Mouse (Mus musculus): ENCODE results near the gene Mybphl. TPM values are rescaled to one million over a fixed set of nuclear protein-coding genes. Genes with fewer than 3 reads are reported as not detected.

Gene Mybphl
- total RNA-seq (2021), result not detected
- long read RNA-seq, experiment 1, result 0 reads
- long read RNA-seq, experiment 2, result 0 reads

GRCm38 (mm10) chr3:108364270-108364995, at the start of gene Mybphl:
Gene Mybphl (plus strand): TSS chr3:108364911.
- no peak for DNase-seq (ENCODE audit: low spot score)

- no peak for DNase-seq (ENCODE audit: low spot score)
These were observed 46.2 kb upstream of the Mybphl start for GRCm38 (mm10) chr3:108318517-108318916.

GRCm38 (mm10) chr3:108321671-108322070, 43.0 kb upstream of the Mybphl start:
- DNase-seq (ENCODE audit: low spot score), result no peak

- no peak for DNase-seq (ENCODE audit: low spot score)
These were observed 42.6 kb upstream of the Mybphl start for GRCm38 (mm10) chr3:108322136-108322535.

GRCm38 (mm10) chr3:108322962-108323361, 41.7 kb upstream of the Mybphl start:
- peak; percentile 83 for DNase-seq (ENCODE audit: low spot score)

GRCm38 (mm10) chr3:108324837-108325236, 39.9 kb upstream of the Mybphl start:
- DNase-seq (ENCODE audit: low spot score), result no peak

- DNase-seq (ENCODE audit: low spot score), result peak; percentile 60
These were observed 39.2 kb upstream of the Mybphl start for GRCm38 (mm10) chr3:108325521-108325920.

- no peak for DNase-seq (ENCODE audit: low spot score)
These were observed 37.4 kb upstream of the Mybphl start for GRCm38 (mm10) chr3:108327275-108327674.

- DNase-seq (ENCODE audit: low spot score), result peak; percentile 58
These were observed 36.8 kb upstream of the Mybphl start for GRCm38 (mm10) chr3:108327916-108328315.

GRCm38 (mm10) chr3:108328441-108328841, 36.3 kb upstream of the Mybphl start:
- peak; percentile 40 for DNase-seq (ENCODE audit: low spot score)

GRCm38 (mm10) chr3:108330812-108331211, 33.9 kb upstream of the Mybphl start:
- no peak for DNase-seq (ENCODE audit: low spot score)

- DNase-seq (ENCODE audit: low spot score), result no peak
These were observed 27.8 kb upstream of the Mybphl start for GRCm38 (mm10) chr3:108336878-108337277.

GRCm38 (mm10) chr3:108341040-108341439, 23.7 kb upstream of the Mybphl start:
- no peak for DNase-seq (ENCODE audit: low spot score)

GRCm38 (mm10) chr3:108342185-108342584, 22.5 kb upstream of the Mybphl start:
- DNase-seq (ENCODE audit: low spot score), result no peak

- DNase-seq (ENCODE audit: low spot score), result no peak
These were observed 18.9 kb upstream of the Mybphl start for GRCm38 (mm10) chr3:108345855-108346254.

- no peak for DNase-seq (ENCODE audit: low spot score)
These were observed 16.3 kb upstream of the Mybphl start for GRCm38 (mm10) chr3:108348376-108348775.

- no peak for DNase-seq (ENCODE audit: low spot score)
These were observed 9.5 kb upstream of the Mybphl start for GRCm38 (mm10) chr3:108355245-108355644.

GRCm38 (mm10) chr3:108357051-108357450, 7.7 kb upstream of the Mybphl start:
- no peak for DNase-seq (ENCODE audit: low spot score)

- DNase-seq (ENCODE audit: low spot score), result no peak
These were observed 6.3 kb upstream of the Mybphl start for GRCm38 (mm10) chr3:108358445-108358844.

GRCm38 (mm10) chr3:108360894-108361293, 3.8 kb upstream of the Mybphl start:
- DNase-seq (ENCODE audit: low spot score), result no peak

- DNase-seq (ENCODE audit: low spot score), result peak; percentile 34
These were observed 1.1 kb upstream of the Mybphl start for GRCm38 (mm10) chr3:108363626-108364025.

- DNase-seq (ENCODE audit: low spot score), result no peak
These were observed 2.5 kb downstream of the Mybphl start for GRCm38 (mm10) chr3:108367173-108367572.

GRCm38 (mm10) chr3:108367828-108368227, 3.1 kb downstream of the Mybphl start:
- DNase-seq (ENCODE audit: low spot score), result no peak
